Mouse (Mus musculus) hindbrain, embryonic 13.5 days (tissue): ENCODE measurements around the gene Clec3b. TPM values are rescaled to one million over a fixed set of nuclear protein-coding genes. Genes with fewer than 3 reads are reported as not detected.

ENCODE experiments used
- ATAC-seq: fragments of 200-750 bp; cut with Nextera tagmentation; 2 replicates; pipeline ENCODE4 v1.8.0; 2017; ENCODE audit warnings: moderate TSS enrichment; ENCODE audit not compliant: low FRiP score
- H3K27ac ChIP-seq: fragments of 300-500 bp; sonication (generic); 2 replicates; pipeline ENCODE4 v1.5.1; 2015; ENCODE audit warnings: inconsistent platforms, mild to moderate bottlenecking, moderate library complexity
- H3K27me3 ChIP-seq: fragments of 300-500 bp; sonication (generic); 2 replicates; pipeline ENCODE4 v1.6.1; 2015; ENCODE audit warnings: mild to moderate bottlenecking, inconsistent platforms
- H3K36me3 ChIP-seq: fragments of 300-500 bp; sonication (generic); 2 replicates; pipeline ENCODE4 v1.6.1; 2015; ENCODE audit warnings: mild to moderate bottlenecking, inconsistent platforms
- H3K4me1 ChIP-seq: fragments of 300-500 bp; sonication (generic); replicated peaks from 2 replicates; pipeline ENCODE4 v1.6.1; 2015; ENCODE audit warnings: inconsistent platforms
- H3K4me2 ChIP-seq: fragments of 300-500 bp; sonication (generic); 2 replicates; pipeline ENCODE4 v1.6.1; 2015; ENCODE audit warnings: inconsistent platforms, mild to moderate bottlenecking, moderate library complexity
- H3K4me3 ChIP-seq: fragments of 300-500 bp; sonication (generic); 2 replicates; pipeline ENCODE4 v1.5.1; 2015; ENCODE audit warnings: mild to moderate bottlenecking, inconsistent platforms
- H3K9ac ChIP-seq: fragments of 300-500 bp; sonication (generic); 2 replicates; pipeline ENCODE4 v1.6.1; 2015; ENCODE audit warnings: mild to moderate bottlenecking, inconsistent platforms
- H3K9me3 ChIP-seq: fragments of 300-500 bp; sonication (generic); 2 replicates; pipeline ENCODE4 v1.6.1; 2016; ENCODE audit warnings: inconsistent platforms
- WGBS: fragments of 180-500 bp; shearing (Covaris S2); methylation state at CpG from one replicate; pipeline ENCODE4 v1.1.7; 2015; 5-methylcytosine and 5-hydroxymethylcytosine counted together
- polyA plus RNA-seq: library from polyadenylated mRNA; unstranded; fragments of >200 nt; fragmentation: Nextera tagmentation; extraction: Ambion mirVana; gene quantifications from 2 replicates; pipeline ENCODE4 v1.2.1, GENCODE M21; 2015

The Clec3b gene
- polyA plus RNA-seq, result 0.62 and 0.93 TPM in 2 replicates

GRCm38 (mm10) chr9:123150241-123151020 lies at the start of gene Clec3b:
Clec3b (plus strand) TSS chr9:123150946.
- Histone ChIP-seq H3K4me3 (no peak within 1 kb of the TSS), H3K4me1 (no peaks in the 10 kb centered on the region), H3K4me2 (no peak within 1 kb of the TSS), H3K9me3 (0 out of 2 replicates have a peak, but pooled peaks cover 4% of the 10 kb centered on the region), H3K27me3 (no peaks in the 10 kb centered on the region), H3K9ac (no peak within 1 kb of the TSS), H3K27ac (no peak within 1 kb of the TSS), H3K36me3 (peaks cover 5% of the 10 kb centered on the region; the same call in 1 of the 2 replicates)
- no peak for ATAC-seq
- 87% methylated on average over 5 of the region's 5 CpGs for WGBS

- no peak overlapping the region for H3K4me2 ChIP-seq
- H3K36me3 ChIP-seq, result peaks cover 37% of the 10 kb centered on the region
- no peak overlapping the region for H3K4me3 ChIP-seq
- no peaks in the 10 kb centered on the region for H3K27me3 ChIP-seq
- no peaks in the 10 kb centered on the region for H3K4me1 ChIP-seq
- no peak overlapping the region for H3K27ac ChIP-seq
- no peak for ATAC-seq
- H3K9ac ChIP-seq, result no peak overlapping the region
- no peaks in the 10 kb centered on the region for H3K9me3 ChIP-seq
Observed at GRCm38 (mm10) chr9:123103425-123103824, 47.3 kb upstream of the Clec3b start.

GRCm38 (mm10) chr9:123104362-123104761 lies 46.4 kb upstream of the Clec3b start:
- no peaks in the 10 kb centered on the region for H3K27me3 ChIP-seq
- no peak overlapping the region for H3K4me3 ChIP-seq
- no peak overlapping the region for H3K27ac ChIP-seq
- H3K9ac ChIP-seq, result no peak overlapping the region
- H3K4me2 ChIP-seq, result no peak overlapping the region
- no peaks in the 10 kb centered on the region for H3K9me3 ChIP-seq
- peaks cover 28% of the 10 kb centered on the region for H3K36me3 ChIP-seq
- no peak for ATAC-seq
- H3K4me1 ChIP-seq, result no peaks in the 10 kb centered on the region

- H3K9me3 ChIP-seq, result no peaks in the 10 kb centered on the region
- no peak overlapping the region for H3K9ac ChIP-seq
- ATAC-seq, result no peak
- 93% methylated on average over 4 of the region's 4 CpGs for WGBS
- H3K4me2 ChIP-seq, result no peak overlapping the region
- H3K36me3 ChIP-seq, result peaks cover 12% of the 10 kb centered on the region
- H3K27me3 ChIP-seq, result no peaks in the 10 kb centered on the region
- H3K27ac ChIP-seq, result no peak overlapping the region
- H3K4me3 ChIP-seq, result no peak overlapping the region
- H3K4me1 ChIP-seq, result peaks cover 11% of the 10 kb centered on the region
Observed at GRCm38 (mm10) chr9:123107186-123107585, 43.6 kb upstream of the Clec3b start.

DNA sequence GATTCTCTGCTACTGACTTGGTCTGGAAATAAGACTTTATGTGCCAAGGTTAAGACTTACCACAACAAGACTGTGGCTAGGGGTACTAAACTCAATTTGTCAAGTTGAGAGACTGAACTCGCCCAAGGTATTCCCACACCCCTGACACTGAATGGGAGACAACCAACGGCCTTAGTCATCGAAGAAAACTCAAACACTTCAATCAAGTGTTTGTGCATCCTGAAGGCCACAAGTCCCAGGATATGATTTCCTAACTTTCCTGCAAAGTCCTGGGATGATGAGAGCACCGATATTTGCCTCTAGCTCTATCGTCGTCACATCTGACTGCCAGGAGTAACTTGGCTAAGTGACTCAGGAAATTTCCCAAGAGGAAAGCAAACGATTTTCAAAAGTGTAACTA lies 41.6 kb upstream of the Clec3b start:
- WGBS, result 92% methylated on average over 7 of the region's 7 CpGs
- H3K27ac ChIP-seq, result no peak overlapping the region

GRCm38 (mm10) chr9:123111751-123112221 lies 39.0 kb upstream of the Clec3b start:
- ATAC-seq, result no peak
- Histone ChIP-seq H3K36me3 (peaks cover 14% of the 10 kb centered on the region), H3K9ac (peak overlapping the region; percentile 93), H3K27me3 (no peaks in the 10 kb centered on the region), H3K4me2 (peak overlapping the region; percentile 77), H3K27ac (no peak overlapping the region), H3K4me1 (peaks cover 28% of the 10 kb centered on the region), H3K4me3 (peak overlapping the region; percentile 86), H3K9me3 (no peaks in the 10 kb centered on the region)
- 70% methylated on average over 8 of the region's 8 CpGs for WGBS

More for the DNA sequence above, 41.6 kb upstream of the Clec3b start:
- Histone ChIP-seq H3K27me3 (no peaks in the 10 kb centered on the region), H3K4me2 (no peak overlapping the region), H3K9me3 (no peaks in the 10 kb centered on the region), H3K36me3 (peaks cover 12% of the 10 kb centered on the region), H3K4me1 (peaks cover 20% of the 10 kb centered on the region), H3K9ac (no peak overlapping the region), H3K4me3 (no peak overlapping the region)
- ATAC-seq, result no peak

- under 1% methylated on average over 73 of the region's 79 CpGs for WGBS
- peak; percentile 95 for ATAC-seq
- Histone ChIP-seq H3K27me3 (no peaks in the 10 kb centered on the region), H3K9ac (peak within 1 kb of the TSS; percentile 93), H3K27ac (peak within 1 kb of the TSS; percentile 96), H3K9me3 (no peaks in the 10 kb centered on the region), H3K4me1 (peaks cover 28% of the 10 kb centered on the region), H3K36me3 (peaks cover 15% of the 10 kb centered on the region), H3K4me3 (peak within 1 kb of the TSS; percentile 86), H3K4me2 (peak within 1 kb of the TSS; percentile 77)
Observed at GRCm38 (mm10) chr9:123112805-123113521, 37.8 kb upstream of the Clec3b start, which contains the start of the genes Zdhhc3 and Exosc7. Zdhhc3 (minus strand) TSS chr9:123113205. Exosc7 (plus strand) TSS chr9:123113215.

DNA sequence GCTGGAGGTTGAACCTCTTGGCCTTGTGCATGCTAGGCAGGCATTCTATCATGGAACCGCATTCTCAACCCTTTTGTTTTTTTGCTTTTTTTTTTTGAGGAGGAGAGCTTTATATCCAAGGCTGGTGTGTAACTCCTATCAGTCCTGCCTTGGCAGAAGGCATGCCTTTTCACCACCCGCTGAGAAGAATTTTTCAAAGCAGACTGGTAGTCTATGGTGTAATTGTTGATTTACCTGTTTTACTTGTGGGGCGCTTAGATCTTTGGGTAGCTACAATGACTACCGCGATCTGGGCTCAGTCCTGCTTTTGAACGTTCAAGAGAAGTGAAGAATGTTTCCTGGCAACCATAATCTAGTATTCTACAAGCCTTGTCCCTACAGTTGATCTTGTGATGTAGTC lies 36.8 kb upstream of the Clec3b start:
- H3K4me2 ChIP-seq, result peak overlapping the region; percentile 77
- peaks cover 28% of the 10 kb centered on the region for H3K4me1 ChIP-seq
- no peaks in the 10 kb centered on the region for H3K27me3 ChIP-seq
- H3K9ac ChIP-seq, result peak overlapping the region; percentile 93
- H3K9me3 ChIP-seq, result no peaks in the 10 kb centered on the region
- H3K36me3 ChIP-seq, result peaks cover 21% of the 10 kb centered on the region
- H3K27ac ChIP-seq, result peak overlapping the region; percentile 96
- peak overlapping the region; percentile 86 for H3K4me3 ChIP-seq
- ATAC-seq, result no peak
- WGBS, result 68% methylated on average over 6 of the region's 6 CpGs

DNA sequence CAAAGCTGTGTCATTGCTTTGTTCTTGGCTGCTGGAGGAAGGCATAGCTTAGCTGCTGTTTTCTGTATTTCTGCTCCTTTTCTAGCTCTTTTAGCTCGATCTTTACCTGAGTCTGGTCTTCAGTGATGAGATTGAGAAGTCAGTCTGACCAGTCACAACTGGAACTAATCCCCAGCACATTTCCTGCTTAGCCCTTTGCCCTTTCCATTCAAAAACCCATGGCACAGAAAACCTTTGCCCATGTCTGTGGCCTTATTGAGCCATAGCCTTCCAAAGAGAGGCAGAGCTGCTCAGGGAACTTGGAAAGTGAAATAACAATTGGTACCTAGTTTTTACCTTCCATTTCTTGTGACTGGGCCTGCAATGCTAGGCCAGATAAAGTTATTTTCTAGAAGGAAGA lies 35.2 kb upstream of the Clec3b start:
- 89% methylated on average over 1 of the region's 1 CpGs for WGBS
- no peak for ATAC-seq
- H3K4me2 ChIP-seq, result no peak overlapping the region
- H3K9ac ChIP-seq, result no peak overlapping the region
- no peak overlapping the region for H3K4me3 ChIP-seq
- no peaks in the 10 kb centered on the region for H3K27me3 ChIP-seq
- H3K36me3 ChIP-seq, result peaks cover 37% of the 10 kb centered on the region
- no peak overlapping the region for H3K27ac ChIP-seq
- H3K9me3 ChIP-seq, result no peaks in the 10 kb centered on the region
- H3K4me1 ChIP-seq, result peaks cover 28% of the 10 kb centered on the region

DNA sequence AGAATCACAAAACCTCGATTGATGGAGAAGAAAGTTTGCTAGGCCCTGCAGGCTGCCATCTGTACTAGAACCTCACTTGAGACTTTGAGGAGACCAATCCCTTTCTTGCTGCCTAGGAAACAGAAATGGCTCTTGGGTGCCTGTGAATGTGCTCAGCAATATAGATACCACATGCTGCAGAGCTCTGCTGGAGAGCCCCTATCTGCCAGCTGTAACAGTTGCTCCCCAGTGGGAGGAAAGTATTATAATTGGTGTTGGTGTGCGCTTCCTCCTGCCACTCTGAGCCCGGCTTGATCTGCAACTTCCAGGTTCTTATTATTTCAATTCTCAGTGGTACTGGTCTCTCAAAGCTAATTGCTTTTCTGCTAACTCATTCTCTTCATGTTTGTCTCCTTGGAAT lies 27.7 kb upstream of the Clec3b start:
- no peaks in the 10 kb centered on the region for H3K9me3 ChIP-seq
- no peak overlapping the region for H3K4me2 ChIP-seq
- no peaks in the 10 kb centered on the region for H3K27me3 ChIP-seq
- H3K9ac ChIP-seq, result no peak overlapping the region
- H3K36me3 ChIP-seq, result peaks cover 67% of the 10 kb centered on the region
- H3K27ac ChIP-seq, result no peak overlapping the region
- WGBS, result 93% methylated on average over 3 of the region's 3 CpGs
- H3K4me3 ChIP-seq, result no peak overlapping the region
- no peak for ATAC-seq
- H3K4me1 ChIP-seq, result no peaks in the 10 kb centered on the region

DNA sequence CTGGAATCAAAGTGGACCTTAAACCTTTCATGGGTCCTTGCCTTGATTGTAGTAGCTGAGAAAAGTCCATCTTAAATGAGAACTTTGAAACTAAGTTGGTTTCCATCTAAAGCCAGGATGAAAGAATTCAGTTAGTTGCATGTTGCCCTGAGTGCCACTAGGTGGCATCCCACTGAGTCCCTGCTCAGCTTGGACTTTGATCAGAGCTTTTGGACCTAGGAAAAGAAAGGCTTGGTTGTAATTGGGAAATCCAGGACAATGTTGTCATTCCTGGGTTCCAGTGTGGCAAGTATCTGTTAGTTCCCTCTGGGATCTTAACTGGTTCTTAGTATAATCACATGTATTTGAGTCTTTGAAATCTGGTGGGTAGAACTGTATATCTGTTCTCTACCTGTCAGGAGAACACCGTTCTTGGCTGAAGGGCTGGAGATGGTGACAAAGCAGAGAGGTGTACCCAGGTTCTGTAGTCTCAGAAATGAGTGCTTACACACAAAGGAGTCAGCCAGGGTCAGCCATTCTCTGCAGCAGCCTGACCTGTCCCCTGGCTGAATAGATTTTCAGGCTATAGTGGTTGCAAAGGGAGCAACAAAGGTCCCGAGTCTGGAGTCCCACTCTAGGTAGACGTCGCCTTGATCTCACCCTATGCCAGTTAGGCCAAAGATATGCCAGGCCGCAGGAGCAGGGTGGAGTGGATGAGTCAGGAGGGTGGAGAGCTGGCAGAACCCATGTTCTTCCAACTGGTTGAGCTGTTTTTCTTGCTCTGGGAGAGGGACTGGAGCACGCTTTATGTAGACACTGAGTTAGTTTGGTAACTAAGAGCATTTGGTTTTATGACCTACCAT lies 27.0 kb upstream of the Clec3b start:
- Histone ChIP-seq H3K27ac (no peak overlapping the region), H3K36me3 (peaks cover 71% of the 10 kb centered on the region)

More for the DNA sequence above, 27.0 kb upstream of the Clec3b start:
- Histone ChIP-seq H3K27me3 (no peaks in the 10 kb centered on the region), H3K9me3 (no peaks in the 10 kb centered on the region), H3K4me1 (no peaks in the 10 kb centered on the region), H3K4me2 (no peak overlapping the region), H3K4me3 (no peak overlapping the region), H3K9ac (no peak overlapping the region)
- no peak for ATAC-seq
- WGBS, result 92% methylated on average over 6 of the region's 6 CpGs
